Mouse (Mus musculus): ENCODE measurements around the gene Olfr960.

The Olfr960 gene

GRCm38 (mm10) chr9:39621073-39621472 is at the start of gene Olfr960:
Gene Olfr960 (plus strand): TSS chr9:39621373.
- DNase-seq (ENCODE audit: low spot score in 2 of 2) = no peak

- DNase-seq (ENCODE audit: low spot score in 2 of 2) = no peak
These were observed 45.7 kb upstream of the Olfr960 start, which contains the start of gene Olfr959 for GRCm38 (mm10) chr9:39575469-39575868. Gene Olfr959 (minus strand): TSS chr9:39575569.

- no peak for DNase-seq (ENCODE audit: low spot score in 2 of 2)
These were observed 44.1 kb upstream of the Olfr960 start for GRCm38 (mm10) chr9:39577050-39577449.

- peak; percentile 3 to 6 for DNase-seq (ENCODE audit: low spot score in 2 of 2)
These were observed 18.4 kb upstream of the Olfr960 start for GRCm38 (mm10) chr9:39602536-39603332.

DNA sequence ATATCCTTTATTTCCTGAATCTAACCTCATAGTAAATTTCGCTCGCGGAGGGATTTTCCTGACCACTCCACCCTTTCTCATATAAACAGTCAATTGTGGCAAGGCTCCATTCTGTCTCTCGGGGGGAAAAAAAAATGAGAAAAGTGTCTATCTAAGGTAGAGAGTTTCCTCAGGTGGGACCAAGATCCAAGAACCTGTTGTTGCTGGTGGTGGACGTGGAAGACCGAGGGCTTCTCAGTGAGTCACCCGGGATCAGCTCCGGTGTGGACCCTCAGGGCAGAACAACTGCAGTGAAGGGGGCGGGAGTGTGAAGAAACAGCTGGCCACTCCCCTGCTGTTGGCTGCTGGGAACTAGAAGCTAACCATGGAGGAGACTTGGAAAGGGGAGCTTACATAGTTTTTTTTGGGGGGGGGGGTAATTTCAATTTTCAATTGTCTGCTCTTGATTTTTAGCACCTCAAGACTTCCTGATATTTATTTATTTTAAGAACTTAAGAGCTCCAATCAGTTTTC is 17.8 kb upstream of the Olfr960 start:
- DNase-seq (ENCODE audit: low spot score in 2 of 2) = no peak

GRCm38 (mm10) chr9:39603999-39604453 is 17.1 kb upstream of the Olfr960 start, which contains the start of gene AW551984:
Gene AW551984 (minus strand): TSS chr9:39604403.
- DNase-seq (ENCODE audit: low spot score in 2 of 2) = peak in 1 of 2 experiments; percentile 4

DNA sequence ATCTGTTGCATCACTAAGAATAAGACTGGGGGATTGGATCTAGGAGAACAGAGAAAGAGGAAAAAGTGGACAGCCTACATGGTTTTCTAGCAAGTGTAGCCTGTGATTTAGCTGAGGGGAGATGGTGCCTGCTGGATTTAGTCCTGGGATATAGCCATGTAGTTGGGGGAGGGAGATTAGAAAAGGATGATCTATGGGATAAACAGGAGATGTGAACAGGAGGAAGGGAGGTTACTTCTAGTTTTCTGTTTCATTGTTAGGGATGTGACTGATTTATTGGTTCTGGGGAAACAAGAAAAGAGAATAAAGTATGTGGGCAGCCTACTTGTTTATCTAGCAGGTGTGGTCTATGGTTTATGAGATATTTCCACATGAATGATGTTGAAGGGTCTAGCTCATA is 12.7 kb upstream of the Olfr960 start:
- no peak for DNase-seq (ENCODE audit: low spot score in 2 of 2)

- no peak for DNase-seq (ENCODE audit: low spot score in 2 of 2)
These were observed 10.8 kb upstream of the Olfr960 start, which contains the start of gene Olfr148 for GRCm38 (mm10) chr9:39610355-39610754. Gene Olfr148 (plus strand): TSS chr9:39610655.

DNA sequence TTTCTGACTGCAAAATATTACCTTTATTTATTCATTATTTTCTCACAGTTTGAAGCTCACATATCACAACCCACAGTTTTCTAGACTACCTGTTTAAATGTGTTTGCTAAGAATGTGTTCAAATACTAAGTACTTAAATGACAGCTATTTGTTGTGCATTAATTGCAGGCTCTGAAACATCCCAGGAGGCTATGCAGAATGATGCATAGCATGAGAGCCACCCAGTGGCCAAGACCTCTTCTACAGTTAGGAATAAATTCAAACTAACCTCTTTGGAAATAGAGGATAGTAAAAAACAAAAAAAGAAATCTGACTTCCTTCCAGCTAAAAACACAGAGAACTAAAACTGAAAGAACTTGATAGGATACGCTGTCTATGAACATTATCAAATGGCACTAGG is 9.2 kb upstream of the Olfr960 start:
- DNase-seq (ENCODE audit: low spot score in 2 of 2) = peak in 1 of 2 experiments; percentile 15

DNA sequence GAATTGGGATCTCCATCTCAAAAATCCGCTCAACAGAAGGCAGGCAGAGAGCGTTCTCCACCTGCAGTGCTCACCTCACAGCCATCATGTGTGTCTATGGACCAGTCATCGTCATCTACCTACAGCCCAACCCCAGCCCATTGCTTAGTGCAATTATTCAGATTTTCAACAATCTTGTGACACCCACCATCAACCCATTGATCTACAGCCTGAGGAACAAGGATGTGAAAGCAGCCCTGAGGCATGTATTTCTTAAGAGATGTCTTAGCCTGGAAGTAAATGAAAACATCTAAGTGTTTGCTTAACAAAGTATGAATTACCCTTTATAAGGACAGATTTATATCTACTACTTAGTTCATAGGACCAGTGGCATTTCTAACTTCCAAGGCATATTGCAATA is 2.6 kb downstream of the Olfr960 start:
- DNase-seq (ENCODE audit: low spot score in 2 of 2) = no peak

DNA sequence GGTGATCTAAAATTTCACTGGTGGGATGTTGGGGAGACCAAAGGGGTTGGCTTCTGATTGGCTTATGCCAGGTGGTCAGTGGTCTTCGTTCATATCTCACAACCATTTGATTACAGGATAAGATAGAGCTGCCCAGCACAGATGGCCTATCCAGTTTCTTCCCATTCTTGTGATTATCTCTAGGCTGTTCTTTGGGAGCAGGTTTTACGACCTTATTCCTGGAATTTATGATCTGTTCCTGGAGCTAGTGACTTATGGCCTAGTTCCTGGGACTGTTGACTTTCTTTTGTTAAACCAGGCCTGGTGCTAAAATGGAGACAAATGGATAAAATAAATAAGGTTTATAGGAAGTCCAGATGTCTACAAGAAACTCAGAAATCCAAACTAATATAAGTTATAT is 3.5 kb downstream of the Olfr960 start:
- no peak for DNase-seq (ENCODE audit: low spot score in 2 of 2)

- DNase-seq (ENCODE audit: low spot score in 2 of 2) = no peak
These were observed 7.9 kb downstream of the Olfr960 start for GRCm38 (mm10) chr9:39629069-39629468.

- no peak for DNase-seq (ENCODE audit: low spot score in 2 of 2)
These were observed 12.9 kb downstream of the Olfr960 start for GRCm38 (mm10) chr9:39633913-39634594.

DNA sequence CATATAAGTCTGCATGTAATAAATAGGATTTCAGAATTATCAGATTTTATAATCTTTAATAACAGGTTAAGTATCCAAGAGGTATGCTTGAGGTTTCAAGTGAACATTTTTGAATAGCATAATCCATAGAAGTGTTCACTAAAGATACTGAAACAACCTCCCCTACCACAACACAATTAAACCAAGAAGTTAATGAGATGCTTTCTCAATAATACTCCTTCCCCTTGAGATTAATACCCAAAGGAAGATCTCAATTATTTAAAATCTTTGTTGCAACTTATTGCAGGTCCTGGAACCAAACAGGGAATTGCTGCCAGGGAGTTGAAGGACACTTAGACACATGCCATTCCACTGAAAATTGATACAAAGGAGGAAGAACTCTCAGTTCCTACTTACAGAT is 23.6 kb downstream of the Olfr960 start, which contains the start of gene Olfr961:
Olfr961 (plus strand) TSS at position 301 of the 400 bp plus-strand sequence.
- DNase-seq (ENCODE audit: low spot score in 2 of 2) = no peak

GRCm38 (mm10) chr9:39647382-39647781 is 26.2 kb downstream of the Olfr960 start:
- no peak for DNase-seq (ENCODE audit: low spot score in 2 of 2)

DNA sequence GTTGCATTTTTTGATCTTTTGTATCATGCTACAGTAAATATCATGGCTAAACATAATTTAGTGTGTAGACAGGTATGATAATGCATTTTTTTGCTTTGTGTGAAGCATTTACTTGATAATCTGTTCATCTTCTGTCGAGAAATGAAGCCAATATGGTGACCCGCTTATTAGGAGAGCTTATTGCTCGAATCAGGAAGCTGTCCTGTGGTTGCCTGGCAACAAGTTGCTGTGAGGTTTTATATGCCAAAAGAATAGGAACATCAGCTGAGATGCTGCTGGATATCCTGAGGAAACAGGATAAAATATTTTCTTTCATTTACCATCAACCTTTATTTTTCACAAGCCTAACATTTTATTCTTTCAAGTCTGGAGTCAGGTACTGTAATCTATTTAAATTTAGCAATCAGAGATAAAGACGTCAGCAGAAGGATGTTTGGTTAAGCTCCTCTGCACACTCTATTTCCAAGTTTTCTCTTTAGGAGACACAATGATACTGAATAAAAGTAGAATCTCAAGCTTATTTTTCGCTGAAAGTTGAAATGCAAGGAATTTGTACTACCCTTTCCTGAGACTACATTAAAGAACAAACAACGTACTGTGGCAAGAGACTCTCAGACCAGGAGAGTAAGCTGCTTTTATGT is 33.7 kb downstream of the Olfr960 start:
- no peak for DNase-seq (ENCODE audit: low spot score in 2 of 2)

GRCm38 (mm10) chr9:39666905-39667304 is 45.7 kb downstream of the Olfr960 start, which contains the start of gene Olfr963:
Gene Olfr963 (plus strand): TSS chr9:39667205.
- DNase-seq (ENCODE audit: low spot score in 2 of 2) = no peak

GRCm38 (mm10) chr9:39669723-39670122 is 48.5 kb downstream of the Olfr960 start:
- DNase-seq (ENCODE audit: low spot score in 2 of 2) = no peak

All from frontal cortex, postnatal 25 days (tissue).